ENCODE assay signal across 23 mouse cellular contexts in genomic region chr11:44875171-44875570, GRCm38 (mm10).
DNase-seq lines count a peak whose midpoint lies in the region; ATAC-seq and TF ChIP-seq lines count a peak whose summit lies in the region.
"Had no signal": no experiment of that assay in that cellular context is flagged by ENCODE, and none has a peak within 500 bp of the region (broad histone marks: within the 10 kb centered on the region; RNA-seq: fewer than 3 reads in every experiment).

No protein-coding gene starts in this region.

- WGBS in forebrain, embryonic 16.5 days: 51% methylated on average over 3 of the region's 3 CpGs
- WGBS in forebrain, embryonic 12.5 days: 75% methylated on average over 3 of the region's 3 CpGs
- 67% methylated on average over 3 of the region's 3 CpGs for WGBS in midbrain, postnatal 0 days
- 83% methylated on average over 3 of the region's 3 CpGs for WGBS in midbrain, embryonic 11.5 days

- no peak overlapping the region for H3K4me3 ChIP-seq in forebrain, embryonic 16.5 days (replicated peaks; ENCODE audit: low read length)
- H3K4me3 ChIP-seq in forebrain, embryonic 12.5 days (replicated peaks): no peak overlapping the region
- no peak overlapping the region for H3K4me3 ChIP-seq in midbrain, postnatal 0 days (ENCODE audit: low read depth, low read length)
- no peak overlapping the region for H3K4me3 ChIP-seq in midbrain, embryonic 11.5 days (ENCODE audit: low read depth, low read length)
- H3K4me3 ChIP-seq: embryonic facial prominence, embryonic 15.5 days; heart, adult 2 months; heart, embryonic 15.5 days had no signal

- no peaks in the 10 kb centered on the region for H3K36me3 ChIP-seq in forebrain, embryonic 16.5 days (ENCODE audit: control insufficient read depth, insufficient read depth)
- no peaks in the 10 kb centered on the region for H3K36me3 ChIP-seq in forebrain, embryonic 12.5 days (replicated peaks)
- no peaks in the 10 kb centered on the region for H3K36me3 ChIP-seq in midbrain, postnatal 0 days (ENCODE audit: insufficient read depth, low read length)
- H3K36me3 ChIP-seq in midbrain, embryonic 11.5 days (ENCODE audit: control insufficient read depth, insufficient read depth, low read length): no peaks in the 10 kb centered on the region
- H3K36me3 ChIP-seq: embryonic facial prominence, embryonic 15.5 days; G1E; heart, embryonic 15.5 days had no signal

- H3K27ac ChIP-seq in forebrain, embryonic 16.5 days (ENCODE audit: low read length): no peak overlapping the region
- H3K27ac ChIP-seq in forebrain, embryonic 12.5 days: no peak overlapping the region
- H3K27ac ChIP-seq in midbrain, postnatal 0 days (ENCODE audit: low read depth, low read length): no peak overlapping the region
- no peak overlapping the region for H3K27ac ChIP-seq in midbrain, embryonic 11.5 days (ENCODE audit: low read depth, low read length)
- H3K27ac ChIP-seq: embryonic facial prominence, embryonic 15.5 days; heart, adult 2 months; heart, embryonic 15.5 days; hindbrain, embryonic 14.5 days had no signal

- no peaks in the 10 kb centered on the region; the same call in 1 of the 2 replicates for H3K27me3 ChIP-seq in forebrain, embryonic 16.5 days (replicated peaks; ENCODE audit: control insufficient read depth, insufficient read depth, low read length)
- H3K27me3 ChIP-seq in forebrain, embryonic 12.5 days: no peaks in the 10 kb centered on the region
- H3K27me3 ChIP-seq in midbrain, postnatal 0 days (ENCODE audit: insufficient read depth, low read length): no peaks in the 10 kb centered on the region
- H3K27me3 ChIP-seq in midbrain, embryonic 11.5 days (ENCODE audit: control insufficient read depth, insufficient read depth, low read length): no peaks in the 10 kb centered on the region
- H3K27me3 ChIP-seq: embryonic facial prominence, embryonic 15.5 days; heart, embryonic 15.5 days; Patski had no signal

- no peak overlapping the region for H3K9ac ChIP-seq in forebrain, embryonic 16.5 days (replicated peaks; ENCODE audit: low read depth, low read length)
- H3K9ac ChIP-seq in forebrain, embryonic 12.5 days: no peak overlapping the region
- no peak overlapping the region for H3K9ac ChIP-seq in midbrain, postnatal 0 days (replicated peaks; ENCODE audit: low read length, poor library complexity, severe bottlenecking)
- no peak overlapping the region for H3K9ac ChIP-seq in midbrain, embryonic 11.5 days (ENCODE audit: low read length)
- H3K9ac ChIP-seq: embryonic facial prominence, embryonic 15.5 days; heart, embryonic 15.5 days; hindbrain, embryonic 14.5 days had no signal

- peak; percentile 54; the same call in 1 of the 2 replicates for ATAC-seq in forebrain, embryonic 16.5 days
- ATAC-seq in forebrain, embryonic 12.5 days (ENCODE audit: low FRiP score): no peak
- no peak for ATAC-seq in midbrain, postnatal 0 days (ENCODE audit: low FRiP score)
- ATAC-seq in midbrain, embryonic 11.5 days (ENCODE audit: low FRiP score): no peak
- ATAC-seq: activated CD4-positive, CD25-positive, alpha-beta regulatory T cell, adult 4 months; CD4-positive, CD25-positive, alpha-beta regulatory T cell, adult 4 months; intestine, embryonic 16.5 days; Patski had no signal

- TF ChIP-seq CTCF in midbrain, postnatal 0 days (IDR thresholded peaks at IDR 0.05): no peak

- DNase-seq in midbrain, postnatal 0 days (ENCODE audit: low spot score): peak; percentile 22
- no peak for DNase-seq in midbrain, embryonic 11.5 days (ENCODE audit: low spot score, missing footprints)
- peak; percentile 16 for DNase-seq in brain, adult 2 months (ENCODE audit: low read depth, low spot score)
- DNase-seq in urinary bladder, postnatal 14 days (ENCODE audit: low spot score): no peak
- DNase-seq: adrenal gland, postnatal 14 days; B cell, adult 2 months; cerebellum, adult 9-11 months; embryo, embryonic 11 days; gastrocnemius, postnatal 36 days; heart, adult 2 months; heart, postnatal 14 days; kidney, adult 2 months had no signal

- H3K4me2 ChIP-seq in forebrain, embryonic 16.5 days (ENCODE audit: low read length): no peak overlapping the region
- H3K4me2 ChIP-seq in forebrain, embryonic 12.5 days: no peak overlapping the region
- H3K4me2 ChIP-seq in midbrain, postnatal 0 days (ENCODE audit: low read depth, low read length, poor library complexity, severe bottlenecking): no peak overlapping the region
- H3K4me2 ChIP-seq in midbrain, embryonic 11.5 days: no peak overlapping the region
- H3K4me2 ChIP-seq: embryonic facial prominence, embryonic 15.5 days; heart, embryonic 11.5 days; heart, embryonic 15.5 days; hindbrain, embryonic 14.5 days had no signal

- H3K9me3 ChIP-seq in forebrain, embryonic 16.5 days (ENCODE audit: control insufficient read depth, low read length): no peaks in the 10 kb centered on the region
- H3K9me3 ChIP-seq in forebrain, embryonic 12.5 days: no peaks in the 10 kb centered on the region
- H3K9me3 ChIP-seq in midbrain, postnatal 0 days (ENCODE audit: low read length): no peaks in the 10 kb centered on the region
- no peaks in the 10 kb centered on the region for H3K9me3 ChIP-seq in midbrain, embryonic 11.5 days (ENCODE audit: control insufficient read depth, low read length)
- H3K9me3 ChIP-seq: embryonic facial prominence, embryonic 15.5 days; G1E; heart, embryonic 15.5 days had no signal

- H3K4me1 ChIP-seq in forebrain, embryonic 16.5 days (replicated peaks; ENCODE audit: control insufficient read depth, insufficient read depth, low read length): no peaks in the 10 kb centered on the region
- H3K4me1 ChIP-seq in forebrain, embryonic 12.5 days: 0 out of 2 replicates have a peak, but pooled peaks cover 3% of the 10 kb centered on the region
- H3K4me1 ChIP-seq in midbrain, postnatal 0 days (ENCODE audit: insufficient read depth, low read length): no peaks in the 10 kb centered on the region
- no peaks in the 10 kb centered on the region for H3K4me1 ChIP-seq in midbrain, embryonic 11.5 days (ENCODE audit: control insufficient read depth, insufficient read depth, low read length)
- H3K4me1 ChIP-seq: embryonic facial prominence, embryonic 15.5 days; heart, embryonic 15.5 days had no signal

Comparison
In these comparisons a context has a peak if more than half of its experiments do, and no peak if none do; other contexts are left out.
1. DNase-seq: peak in midbrain, postnatal 0 days (single experiment) and brain, adult 2 months (single experiment); none in midbrain, embryonic 11.5 days (single experiment) and urinary bladder, postnatal 14 days (single experiment).